Mouse (Mus musculus) neural tube, embryonic 10.5 days (tissue): Measurements from ENCODE around the gene Gm6502.
"Not testable (repeated sequence)": the region's sequence is repeated elsewhere in the genome, so short reads cannot be mapped to it uniquely, and the experiment has no call there.

ENCODE experiments used
- DNase-seq: peaks from one replicate; pipeline ENCODE4 v3.0.0-alpha.2; 2017; ENCODE audit warnings: low spot score; ENCODE audit errors: extremely low spot score

Gm6502 gene

GRCm38 (mm10) chr5:94314135-94314534 is at the start of gene Gm6502:
Gene Gm6502 (plus strand): TSS chr5:94314435.
- not testable (repeated sequence) for DNase-seq

- not testable (repeated sequence) for DNase-seq
Measured at GRCm38 (mm10) chr5:94306696-94307095, 7.5 kb upstream of the Gm6502 start, which contains the start of gene A430089I19Rik. Gene A430089I19Rik (minus strand): TSS chr5:94306796.

DNA sequence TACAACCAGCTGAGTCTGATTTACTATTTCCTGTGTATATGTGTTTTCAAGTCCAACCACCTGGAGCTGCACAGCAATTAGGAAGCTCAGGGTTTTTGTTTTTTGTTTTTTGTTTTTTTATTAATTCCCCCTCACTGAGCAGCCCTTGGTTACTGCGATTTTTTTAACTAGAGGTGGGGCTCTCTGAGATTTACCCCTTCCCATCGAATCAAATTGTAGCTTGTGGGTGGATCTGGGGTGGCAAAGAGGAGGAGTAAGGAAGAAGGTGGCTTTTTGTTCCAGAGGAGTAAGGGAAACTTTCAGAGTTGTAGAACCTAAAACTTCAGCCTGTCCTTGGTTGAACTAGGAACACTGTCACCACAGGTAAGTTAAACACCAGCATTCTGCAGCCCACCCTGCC is 25.2 kb downstream of the Gm6502 start, which contains the start of gene AA792892:
Gene AA792892 (plus strand): TSS at position 301 of the 400 bp plus-strand sequence.
- DNase-seq = not testable (repeated sequence)
